Mouse (Mus musculus): ENCODE measurements around the gene Npdc1. TPM values are rescaled to one million over a fixed set of nuclear protein-coding genes. Genes with fewer than 3 reads are reported as not detected.
A peak's percentile ranks its signal among the peaks of the same experiment; 100 is the strongest.

Gene Npdc1
- polyA plus RNA-seq, 1 experiment from 2014 or later, result 51.7 TPM

GRCm38 (mm10) chr2:25369996-25370395, 29.2 kb upstream of the Npdc1 start:
- Histone ChIP-seq H3K27ac (no peak overlapping the region), H3K9ac (no peak overlapping the region), H3K4me3 (no peak overlapping the region), H3K27me3 (peaks cover 13% of the 10 kb centered on the region), H3K9me3 (no peaks in the 10 kb centered on the region), H3K4me2 (no peak overlapping the region), H3K36me3 (no peaks in the 10 kb centered on the region; the same call in 1 of the 2 replicates), H3K4me1 (peaks cover 30% of the 10 kb centered on the region)
- 86% methylated on average over 3 of the region's 3 CpGs for WGBS
- ATAC-seq (ENCODE audit: insufficient number of reproducible peaks, low FRiP score, low TSS enrichment, low read depth), result no peak

GRCm38 (mm10) chr2:25371764-25372643, 27.1 kb upstream of the Npdc1 start, which contains the start of gene Sapcd2:
TSS of gene Sapcd2 (plus strand) at chr2:25372321.
- H3K9ac ChIP-seq, result peak within 1 kb of the TSS; percentile 39
- H3K27ac ChIP-seq, result peak within 1 kb of the TSS; percentile 80
- 0 out of 2 replicates have a peak, but pooled peaks cover 3% of the 10 kb centered on the region for H3K27me3 ChIP-seq
- peaks cover 18% of the 10 kb centered on the region for H3K36me3 ChIP-seq
- peak within 1 kb of the TSS; percentile 63 for H3K4me3 ChIP-seq
- H3K4me1 ChIP-seq, result peaks cover 27% of the 10 kb centered on the region
- peak; percentile 82 for ATAC-seq (ENCODE audit: insufficient number of reproducible peaks, low FRiP score, low TSS enrichment, low read depth)
- H3K4me2 ChIP-seq, result peak within 1 kb of the TSS; percentile 97
- H3K9me3 ChIP-seq, result no peaks in the 10 kb centered on the region
- under 1% methylated on average over 65 of the region's 65 CpGs for WGBS

GRCm38 (mm10) chr2:25372644-25373391, 26.3 kb upstream of the Npdc1 start:
- ATAC-seq (ENCODE audit: insufficient number of reproducible peaks, low FRiP score, low TSS enrichment, low read depth), result no peak
- H3K27ac ChIP-seq, result no peak overlapping the region
- H3K9me3 ChIP-seq, result no peaks in the 10 kb centered on the region
- H3K4me1 ChIP-seq, result peaks cover 27% of the 10 kb centered on the region
- H3K36me3 ChIP-seq, result peaks cover 25% of the 10 kb centered on the region
- peak overlapping the region; percentile 63 for H3K4me3 ChIP-seq
- peak overlapping the region; percentile 33 for H3K9ac ChIP-seq
- peak overlapping the region; percentile 97 for H3K4me2 ChIP-seq
- under 1% methylated on average over 42 of the region's 42 CpGs for WGBS
- 0 out of 2 replicates have a peak, but pooled peaks cover 3% of the 10 kb centered on the region for H3K27me3 ChIP-seq

GRCm38 (mm10) chr2:25373431-25373830, 25.7 kb upstream of the Npdc1 start:
- Histone ChIP-seq H3K9ac (peak overlapping the region; percentile 33), H3K27me3 (0 out of 2 replicates have a peak, but pooled peaks cover 3% of the 10 kb centered on the region), H3K9me3 (no peaks in the 10 kb centered on the region), H3K4me3 (peak overlapping the region; percentile 63), H3K4me2 (peak overlapping the region; percentile 97), H3K27ac (no peak overlapping the region), H3K4me1 (peaks cover 27% of the 10 kb centered on the region), H3K36me3 (peaks cover 31% of the 10 kb centered on the region)
- WGBS, result 29% methylated on average over 2 of the region's 2 CpGs
- no peak for ATAC-seq (ENCODE audit: insufficient number of reproducible peaks, low FRiP score, low TSS enrichment, low read depth)

GRCm38 (mm10) chr2:25376589-25376988, 22.6 kb upstream of the Npdc1 start:
- Histone ChIP-seq H3K27me3 (no peaks in the 10 kb centered on the region), H3K36me3 (peaks cover 34% of the 10 kb centered on the region), H3K9ac (no peak overlapping the region), H3K27ac (no peak overlapping the region), H3K9me3 (no peaks in the 10 kb centered on the region), H3K4me2 (no peak overlapping the region), H3K4me3 (no peak overlapping the region), H3K4me1 (peaks cover 25% of the 10 kb centered on the region)
- no peak for ATAC-seq (ENCODE audit: insufficient number of reproducible peaks, low FRiP score, low TSS enrichment, low read depth)
- WGBS, result 59% methylated on average over 4 of the region's 4 CpGs

GRCm38 (mm10) chr2:25384492-25384891, 14.7 kb upstream of the Npdc1 start:
- Histone ChIP-seq H3K36me3 (no peaks in the 10 kb centered on the region), H3K4me1 (no peaks in the 10 kb centered on the region), H3K9ac (no peak overlapping the region), H3K27ac (no peak overlapping the region), H3K27me3 (no peaks in the 10 kb centered on the region), H3K4me2 (no peak overlapping the region), H3K9me3 (no peaks in the 10 kb centered on the region), H3K4me3 (no peak overlapping the region)
- WGBS, result 85% methylated on average over 5 of the region's 5 CpGs
- no peak for ATAC-seq (ENCODE audit: insufficient number of reproducible peaks, low FRiP score, low TSS enrichment, low read depth)

GRCm38 (mm10) chr2:25391266-25391665, 7.9 kb upstream of the Npdc1 start:
- WGBS, result 59% methylated on average over 5 of the region's 5 CpGs

GRCm38 (mm10) chr2:25394281-25395221, 4.6 kb upstream of the Npdc1 start:
- H3K4me2 ChIP-seq, result no peak overlapping the region
- H3K27me3 ChIP-seq, result peaks cover 62% of the 10 kb centered on the region
- no peaks in the 10 kb centered on the region for H3K9me3 ChIP-seq
- no peak for ATAC-seq (ENCODE audit: insufficient number of reproducible peaks, low FRiP score, low TSS enrichment, low read depth)
- H3K4me3 ChIP-seq, result no peak overlapping the region
- no peak overlapping the region for H3K27ac ChIP-seq
- 42% methylated on average over 3 of the region's 3 CpGs for WGBS
- peaks cover 23% of the 10 kb centered on the region for H3K4me1 ChIP-seq
- H3K36me3 ChIP-seq, result no peaks in the 10 kb centered on the region
- H3K9ac ChIP-seq, result no peak overlapping the region

More at GRCm38 (mm10) chr2:25391266-25391665, 7.9 kb upstream of the Npdc1 start:
- H3K4me3 ChIP-seq, result no peak overlapping the region
- no peaks in the 10 kb centered on the region for H3K9me3 ChIP-seq
- H3K4me2 ChIP-seq, result no peak overlapping the region
- peaks cover 21% of the 10 kb centered on the region for H3K4me1 ChIP-seq
- no peak for ATAC-seq (ENCODE audit: insufficient number of reproducible peaks, low FRiP score, low TSS enrichment, low read depth)
- H3K27me3 ChIP-seq, result peaks cover 29% of the 10 kb centered on the region
- no peak overlapping the region for H3K27ac ChIP-seq
- H3K9ac ChIP-seq, result no peak overlapping the region; the same call in 1 of the 2 replicates
- no peaks in the 10 kb centered on the region for H3K36me3 ChIP-seq

GRCm38 (mm10) chr2:25395721-25396596, 3.2 kb upstream of the Npdc1 start, which contains the start of gene Entpd2:
TSS of gene Entpd2 (plus strand) at chr2:25395874.
- H3K4me1 ChIP-seq, result peaks cover 31% of the 10 kb centered on the region
- peak within 1 kb of the TSS; percentile 36 for H3K4me3 ChIP-seq
- peak within 1 kb of the TSS; percentile 60 for H3K4me2 ChIP-seq
- no peaks in the 10 kb centered on the region for H3K9me3 ChIP-seq
- peaks cover 76% of the 10 kb centered on the region for H3K27me3 ChIP-seq
- 1% methylated on average over 52 of the region's 57 CpGs for WGBS
- H3K27ac ChIP-seq, result no peak within 1 kb of the TSS
- no peak for ATAC-seq (ENCODE audit: insufficient number of reproducible peaks, low FRiP score, low TSS enrichment, low read depth)
- no peaks in the 10 kb centered on the region for H3K36me3 ChIP-seq
- 0 out of 2 replicates have a peak within 1 kb of the TSS, but pooled peaks have one; percentile 5 for H3K9ac ChIP-seq

- no peak for ATAC-seq (ENCODE audit: insufficient number of reproducible peaks, low FRiP score, low TSS enrichment, low read depth)
- H3K4me2 ChIP-seq, result peak overlapping the region; percentile 60
- peaks cover 82% of the 10 kb centered on the region for H3K27me3 ChIP-seq
- 29% methylated on average over 3 of the region's 3 CpGs for WGBS
- H3K4me3 ChIP-seq, result peak overlapping the region; percentile 36; the same call in 1 of the 2 replicates
- no peaks in the 10 kb centered on the region for H3K36me3 ChIP-seq
- no peak overlapping the region for H3K27ac ChIP-seq
- 0 out of 2 replicates have a peak overlapping the region, but pooled peaks have one; percentile 5 for H3K9ac ChIP-seq
- H3K9me3 ChIP-seq, result no peaks in the 10 kb centered on the region
- peaks cover 31% of the 10 kb centered on the region for H3K4me1 ChIP-seq
Observed at GRCm38 (mm10) chr2:25396597-25396983, 2.6 kb upstream of the Npdc1 start.
